Mouse (Mus musculus): ENCODE results near the gene Fam83f.

The Fam83f gene

GRCm38 (mm10) chr15:80739972-80740371 is 68.3 kb downstream of the Fam83f start:
- DNase-seq (ENCODE audit: low spot score in 2 of 2): no peak

- no peak for DNase-seq (ENCODE audit: low spot score in 2 of 2)
Observed at GRCm38 (mm10) chr15:80741836-80742235, 70.2 kb downstream of the Fam83f start.

GRCm38 (mm10) chr15:80742991-80743474 is 71.4 kb downstream of the Fam83f start:
- DNase-seq (ENCODE audit: low spot score in 2 of 2): no peak

- DNase-seq (ENCODE audit: low spot score in 2 of 2): no peak
Observed at GRCm38 (mm10) chr15:80743606-80744005, 72.0 kb downstream of the Fam83f start.

- no peak for DNase-seq (ENCODE audit: low spot score in 2 of 2)
Observed at GRCm38 (mm10) chr15:80744667-80745422, 73.2 kb downstream of the Fam83f start.

GRCm38 (mm10) chr15:80748979-80749378 is 77.3 kb downstream of the Fam83f start:
- DNase-seq (ENCODE audit: low spot score in 2 of 2): no peak

All from urinary bladder, postnatal 36 days (tissue).